Mouse (Mus musculus) layer of hippocampus, adult 9-10 months (tissue): ENCODE measurements around the gene Inf2.

Source experiments
- DNase-seq: peaks from one replicate; pipeline ENCODE4 v3.0.0; 2022; ENCODE audit warnings: low spot score

Inf2 gene

DNA sequence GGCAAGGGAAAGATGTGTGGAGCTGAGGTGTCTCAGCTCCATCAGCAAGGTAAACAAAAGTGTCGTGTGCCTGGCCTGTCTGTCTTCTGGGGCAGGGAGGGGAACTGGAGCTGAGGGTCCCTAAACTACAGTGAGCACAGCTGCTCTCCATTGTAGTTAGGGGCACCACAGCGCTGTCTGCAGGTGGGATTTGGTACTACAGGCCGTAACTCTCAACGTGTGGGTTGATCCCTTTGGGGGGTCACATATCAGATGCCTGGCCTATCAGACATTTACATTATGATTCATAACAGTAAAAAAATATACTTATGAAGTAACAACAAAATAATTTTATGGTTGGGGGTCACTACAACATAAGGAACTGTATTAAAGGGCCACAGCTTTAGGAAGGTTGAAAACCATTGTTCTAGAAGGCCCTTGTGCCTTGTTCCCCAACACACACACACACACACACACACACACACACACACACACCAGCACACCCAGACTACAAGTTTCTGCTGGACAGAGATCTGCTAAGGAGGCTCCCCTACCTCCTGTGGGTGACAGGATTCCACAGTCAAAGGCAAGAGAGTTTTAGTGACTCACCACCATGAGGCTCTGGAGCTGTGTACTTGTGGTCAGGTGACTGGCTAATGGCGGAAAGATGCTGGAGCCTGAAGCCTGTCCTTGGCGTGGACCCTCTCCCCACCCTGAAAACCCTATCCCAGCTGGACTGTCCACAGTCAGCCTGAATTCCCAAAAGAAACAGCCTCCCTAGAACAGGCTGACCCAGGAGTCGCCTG is 38.7 kb downstream of the Inf2 start:
- DNase-seq, result no peak

- no peak for DNase-seq
Observed at GRCm38 (mm10) chr12:112628197-112628596, 39.6 kb downstream of the Inf2 start.

DNA sequence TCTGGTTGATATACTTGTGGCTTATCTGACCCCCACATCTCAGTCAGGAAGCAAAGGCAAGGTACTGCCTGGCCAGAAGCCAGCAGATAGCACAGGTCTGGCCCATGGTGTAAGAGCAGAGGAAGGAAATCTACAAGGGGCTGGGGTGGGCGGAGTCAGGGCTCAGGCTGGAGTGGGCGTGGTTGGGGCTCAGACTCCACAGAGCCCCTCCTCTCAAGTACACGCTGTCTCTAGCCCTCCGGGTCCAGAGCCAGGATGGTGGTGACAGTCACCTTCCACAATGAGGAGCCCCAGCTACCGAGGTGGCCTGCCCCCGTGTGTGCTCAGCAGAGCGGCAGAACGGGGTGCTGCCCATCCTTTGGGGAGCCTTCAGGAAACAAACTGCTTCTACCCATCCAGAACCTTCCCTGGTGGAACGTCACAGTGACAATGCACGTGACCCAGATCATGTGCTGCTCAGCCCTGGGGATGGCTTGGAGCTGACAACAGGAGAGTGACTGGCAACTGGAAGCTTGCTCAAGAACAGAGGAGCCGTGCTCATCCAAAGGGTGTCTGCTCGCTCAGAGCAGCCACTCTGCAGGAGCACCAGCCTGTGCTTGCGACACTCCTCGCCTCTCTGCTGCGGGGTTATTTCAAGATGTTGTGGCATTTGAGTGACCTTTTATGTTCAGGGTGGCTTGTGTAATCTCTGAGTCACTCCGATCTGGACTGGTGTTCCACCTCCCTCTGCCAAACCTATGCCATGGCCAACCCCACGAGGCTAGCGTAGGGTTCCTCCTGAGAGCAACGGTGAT is 40.5 kb downstream of the Inf2 start:
- no peak for DNase-seq

DNA sequence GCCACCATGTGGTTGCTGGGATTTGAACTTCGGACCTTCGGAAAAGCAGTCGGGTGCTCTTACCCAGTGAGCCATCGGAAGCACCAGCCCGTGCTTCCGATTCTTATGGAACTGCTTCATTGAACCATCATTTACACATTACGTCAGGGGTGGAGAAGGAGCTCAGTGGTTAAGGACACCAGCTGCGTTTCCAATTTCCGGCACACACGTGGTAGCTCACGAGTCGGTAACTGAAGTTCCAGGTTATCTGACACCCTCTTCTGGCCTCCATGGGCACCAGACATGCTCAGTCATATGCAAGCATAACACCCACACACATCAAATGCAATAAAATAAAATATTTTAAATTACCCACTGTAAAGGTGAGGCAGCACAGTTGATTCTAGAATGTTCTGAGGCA is 41.4 kb downstream of the Inf2 start:
- DNase-seq, result no peak

GRCm38 (mm10) chr12:112630796-112631195 is 42.2 kb downstream of the Inf2 start:
- DNase-seq, result no peak

DNA sequence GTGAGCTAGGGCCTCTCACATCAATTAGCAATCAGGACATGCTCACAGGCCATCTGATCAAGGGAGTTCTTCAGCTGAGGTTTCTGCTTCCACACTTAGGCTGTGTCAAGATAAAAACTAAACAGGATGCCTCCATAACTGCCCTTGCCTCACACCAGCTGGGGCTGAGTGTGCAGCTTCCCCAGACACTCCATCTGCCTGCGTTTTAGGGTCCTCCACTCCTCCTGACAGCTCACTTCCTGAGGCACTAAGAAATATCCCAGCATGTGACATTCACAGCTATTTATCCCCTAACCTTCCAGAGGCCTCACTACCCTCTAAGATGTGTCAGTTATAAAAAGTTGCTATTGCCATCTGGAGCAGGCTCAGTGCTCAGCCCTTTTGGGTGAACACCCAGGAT is 42.9 kb downstream of the Inf2 start:
- DNase-seq, result no peak

DNA sequence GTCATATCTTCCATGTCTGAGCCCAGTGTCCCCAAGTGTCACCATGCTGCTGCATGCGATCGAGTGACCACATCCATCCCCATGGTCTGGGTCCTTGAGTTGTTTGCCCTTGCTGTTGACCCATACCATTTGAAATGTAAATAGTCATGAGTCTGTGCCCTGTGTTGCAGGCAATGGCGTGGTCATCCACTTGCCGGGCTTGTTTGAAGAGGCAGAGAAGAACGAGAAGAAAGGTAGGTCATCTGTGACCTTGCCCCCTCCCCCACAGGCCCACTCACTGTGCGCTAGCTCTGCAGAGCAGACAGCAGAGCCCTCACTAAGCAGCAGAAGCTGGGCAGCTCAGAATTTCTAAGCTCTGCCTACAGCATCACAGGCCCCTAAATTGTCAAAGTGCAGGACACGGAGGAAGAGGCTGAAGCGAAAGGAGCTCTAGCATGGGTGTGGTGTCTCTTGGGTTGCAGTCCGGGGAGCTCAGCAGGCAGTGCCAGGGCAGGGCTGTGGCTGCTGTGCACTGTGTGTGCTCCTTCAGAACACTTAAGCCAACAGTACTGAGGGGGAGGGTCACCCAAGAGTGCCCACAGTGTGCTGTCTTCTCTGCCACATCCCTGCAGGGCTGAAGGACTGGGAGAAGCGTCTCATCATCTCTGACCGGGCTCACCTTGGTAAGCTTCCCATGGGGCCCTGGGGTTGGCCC is 43.6 kb downstream of the Inf2 start:
- no peak for DNase-seq

- DNase-seq, result no peak
Observed at GRCm38 (mm10) chr12:112632907-112633306, 44.3 kb downstream of the Inf2 start.

DNA sequence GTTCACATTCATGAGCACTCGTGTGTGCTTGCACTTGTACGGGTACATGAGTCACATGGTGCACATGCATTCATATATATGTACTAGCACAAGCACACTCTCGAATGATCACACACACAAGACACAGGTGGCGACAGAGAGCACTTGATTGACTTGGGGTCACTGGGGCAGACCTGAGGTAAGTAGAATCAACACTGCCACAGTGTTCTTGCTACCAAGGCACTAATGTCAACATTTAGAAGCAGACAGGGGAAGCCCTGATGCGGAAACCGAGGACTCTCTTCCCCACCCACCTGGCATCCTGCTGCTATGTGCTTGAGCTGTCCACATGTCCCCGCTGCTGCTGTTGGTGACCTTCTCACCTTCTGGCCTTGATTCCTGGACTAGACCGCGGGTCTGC is 45.1 kb downstream of the Inf2 start:
- no peak for DNase-seq

GRCm38 (mm10) chr12:112639526-112639925 is 50.9 kb downstream of the Inf2 start:
- no peak for DNase-seq

DNA sequence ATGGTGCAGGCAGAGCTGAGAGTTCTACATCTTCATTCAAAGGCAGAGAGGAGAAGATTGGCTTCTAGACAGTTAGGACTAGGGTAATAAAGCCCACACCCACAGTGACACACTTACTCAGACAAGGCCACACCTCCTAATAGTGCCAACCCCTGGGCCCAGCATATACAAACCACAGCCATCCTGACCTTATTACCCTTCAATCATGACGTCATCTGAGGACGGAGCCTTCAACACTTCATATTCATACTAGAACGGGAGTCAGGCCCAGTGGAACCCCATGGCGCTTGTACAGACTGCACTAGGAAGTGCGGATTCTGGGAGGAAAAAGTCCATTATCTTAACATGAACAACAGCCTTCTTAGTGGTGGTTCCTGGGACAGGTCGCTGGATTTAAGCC is 54.5 kb downstream of the Inf2 start:
- no peak for DNase-seq

DNA sequence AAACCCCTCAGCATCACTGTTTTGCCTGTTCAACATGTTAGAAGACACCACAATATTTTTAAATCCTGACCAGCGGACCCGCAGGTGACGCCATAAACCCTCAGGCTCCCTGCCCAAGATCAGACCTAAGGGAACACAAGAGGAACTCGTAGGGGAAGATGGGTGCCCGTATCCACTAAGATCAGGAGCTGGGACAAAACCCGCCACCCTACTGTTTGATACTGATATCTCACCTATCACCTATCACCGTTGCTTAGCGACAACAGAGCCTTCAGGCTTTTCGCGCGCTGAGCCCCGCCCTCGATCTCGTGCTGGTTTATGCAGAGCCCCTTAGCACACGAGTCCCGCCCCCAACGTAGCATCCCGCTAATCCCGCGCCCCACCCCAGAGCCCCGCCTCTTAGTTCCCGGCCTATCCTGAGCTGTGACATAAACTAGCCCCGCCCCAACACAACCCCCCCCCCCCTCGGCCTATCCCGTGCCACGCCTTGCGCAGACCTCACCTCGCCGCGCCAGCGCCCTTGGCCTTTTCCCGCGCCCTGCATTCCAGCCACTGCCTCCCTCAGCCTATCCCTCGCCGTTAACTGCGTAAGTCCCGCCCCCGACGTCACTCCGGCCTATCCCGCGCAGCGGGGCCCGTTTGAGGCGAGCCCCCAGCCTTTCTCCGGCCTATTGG is 55.7 kb downstream of the Inf2 start, which contains the start of gene Siva1:
Siva1 (plus strand) TSS at position 500 of the 675 bp plus-strand sequence.
- DNase-seq, result peak; percentile 90

DNA sequence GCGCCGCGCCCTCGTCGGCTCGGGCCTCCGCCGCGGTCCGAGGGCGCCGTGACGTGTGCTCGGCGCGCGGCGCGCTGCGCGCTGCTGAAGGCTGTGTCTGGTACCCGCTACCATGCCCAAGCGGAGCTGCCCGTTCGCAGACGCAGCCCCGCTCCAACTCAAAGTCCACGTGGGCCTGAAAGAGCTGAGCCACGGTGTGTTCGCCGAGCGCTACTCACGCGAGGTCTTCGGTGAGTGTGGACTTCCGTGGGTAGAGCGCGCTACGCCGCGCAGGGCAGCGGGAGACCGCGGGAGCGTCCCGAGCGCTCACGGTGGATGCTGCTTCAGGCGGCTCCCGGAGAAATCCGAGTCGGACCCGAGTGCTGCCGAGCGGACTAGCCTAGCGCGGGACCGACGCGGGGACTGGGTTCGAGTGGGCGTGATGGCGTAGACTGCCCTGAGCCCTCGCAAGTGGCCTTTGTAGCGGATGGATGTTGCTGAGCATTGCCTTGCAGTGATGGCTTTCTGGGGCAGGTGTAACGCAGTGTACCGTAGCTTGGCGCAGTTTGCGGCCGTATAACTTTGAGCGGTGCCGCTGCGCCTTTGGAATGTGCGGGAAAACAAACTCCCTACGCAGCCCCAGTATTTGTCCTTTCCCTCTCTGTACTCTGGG is 56.4 kb downstream of the Inf2 start:
- DNase-seq, result no peak

DNA sequence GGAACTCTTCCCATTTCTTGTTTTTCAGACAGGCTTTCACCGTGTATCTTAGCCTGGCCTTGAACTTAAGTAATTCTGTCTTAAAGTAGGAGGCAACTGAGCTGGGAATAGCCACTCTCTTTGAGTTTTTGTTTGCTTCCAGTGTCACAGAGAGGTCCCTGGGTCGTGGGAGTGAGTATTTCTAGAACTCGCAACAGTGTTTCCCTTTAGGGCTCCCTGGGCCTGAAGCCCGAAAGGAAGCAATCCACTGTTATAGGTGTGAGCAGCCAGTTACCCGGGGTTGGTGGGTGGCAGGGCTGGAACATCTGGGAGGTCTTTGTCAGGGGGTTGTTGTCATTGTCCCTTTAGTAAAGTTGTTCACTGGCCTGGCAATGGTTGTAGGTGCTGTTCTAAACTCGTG is 57.6 kb downstream of the Inf2 start:
- DNase-seq, result no peak

- no peak for DNase-seq
Observed at GRCm38 (mm10) chr12:112648081-112648480, 59.5 kb downstream of the Inf2 start.

DNA sequence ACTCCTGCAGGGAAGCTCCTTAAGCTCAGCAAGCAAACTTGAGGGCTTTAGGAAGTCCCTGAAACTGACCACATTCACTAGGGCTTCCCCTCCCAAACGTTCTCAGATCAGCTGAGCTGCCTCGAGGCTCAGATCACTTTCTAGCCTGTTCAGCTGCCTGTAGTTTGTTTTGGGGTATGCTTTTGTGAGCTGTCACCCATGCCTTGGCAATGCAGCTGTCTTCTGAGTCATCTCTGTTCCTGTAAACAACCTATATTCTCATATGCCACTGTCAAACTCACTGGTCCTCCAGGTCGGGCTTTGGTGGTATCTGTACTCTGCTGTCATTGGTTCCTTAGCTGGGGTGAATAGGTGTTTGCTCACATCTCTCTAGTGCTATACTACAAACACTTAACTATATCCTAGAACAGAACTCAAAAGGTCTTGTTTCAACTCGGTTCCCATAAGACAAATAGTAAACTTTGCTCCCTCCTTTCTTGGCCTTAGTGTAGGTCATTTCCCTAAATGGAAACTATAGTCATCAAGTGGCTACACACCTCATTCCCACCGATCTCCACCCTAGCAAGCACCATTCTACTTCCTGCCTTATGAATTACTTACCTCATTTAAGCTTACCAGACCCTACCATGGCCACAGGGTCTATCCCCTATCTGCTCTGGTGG is 63.3 kb downstream of the Inf2 start:
- DNase-seq, result no peak

DNA sequence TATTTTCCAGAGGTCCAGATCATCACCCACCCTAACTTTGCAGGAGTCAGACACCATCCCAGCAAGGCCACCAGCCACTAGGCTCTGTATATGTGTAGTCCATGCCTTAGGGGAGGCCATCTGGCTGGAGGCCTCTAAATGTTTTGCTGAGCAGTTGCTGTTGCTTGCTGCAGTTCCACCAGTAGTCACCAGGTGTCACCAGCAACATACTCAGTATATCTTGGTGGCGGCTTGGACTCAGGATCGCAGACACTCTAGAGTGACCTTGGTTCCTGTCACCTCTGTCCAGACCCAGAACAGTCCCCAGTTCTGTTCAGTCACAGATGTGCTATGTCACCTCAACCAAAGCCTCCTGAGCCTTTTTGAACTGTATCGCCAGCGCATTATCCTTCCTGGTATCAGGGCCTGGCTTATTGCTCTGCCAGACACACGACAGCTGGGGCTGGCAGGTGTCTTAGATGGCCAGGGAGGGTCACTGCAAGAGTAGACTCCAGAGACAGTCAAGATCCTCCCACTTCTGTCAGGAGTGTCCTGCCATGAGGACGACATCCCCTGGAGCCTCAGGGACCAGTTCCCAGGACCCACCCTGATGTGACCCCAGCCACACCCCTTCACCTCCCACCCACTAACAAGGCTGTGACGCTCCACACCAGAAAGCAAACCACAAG is 64.7 kb downstream of the Inf2 start:
- peak; percentile 89 for DNase-seq

- DNase-seq, result no peak
Observed at GRCm38 (mm10) chr12:112654076-112654475, 65.5 kb downstream of the Inf2 start.

GRCm38 (mm10) chr12:112658619-112659018 is 70.0 kb downstream of the Inf2 start:
- no peak for DNase-seq

DNA sequence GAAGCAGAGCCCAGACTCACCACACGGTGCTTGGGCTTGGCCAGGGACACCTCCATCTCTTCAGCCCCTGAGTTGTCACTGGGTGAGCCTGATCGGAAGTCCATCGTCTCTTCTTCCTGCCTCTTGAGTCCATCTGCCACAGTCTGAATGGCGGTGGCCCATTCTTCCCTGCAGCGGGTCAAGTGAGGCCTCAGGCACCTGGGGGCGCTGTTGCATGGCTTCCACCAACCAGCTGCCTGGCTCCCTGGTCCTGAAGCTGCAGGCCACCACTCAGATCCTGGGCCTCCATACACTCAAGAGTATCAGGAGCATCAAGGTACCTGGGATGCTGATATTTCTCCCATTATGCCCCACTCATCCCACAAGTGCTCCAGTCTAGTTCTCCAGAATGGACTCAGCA is 70.5 kb downstream of the Inf2 start:
- DNase-seq, result no peak
